Mouse (Mus musculus) NIH3T3 (cell line): ENCODE measurements at regions not wholly inside any gene's neighbourhood (a gene's known extent, or its start where the extent isn't known, plus 50 kb on each side); places are given as distances from the start of the nearest gene placed in this dataset.

ENCODE experiments used
- DNase-seq: peaks from one replicate; pipeline ENCODE4 v3.0.0-alpha.2; 2012; ENCODE audit warnings: low read depth

DNA sequence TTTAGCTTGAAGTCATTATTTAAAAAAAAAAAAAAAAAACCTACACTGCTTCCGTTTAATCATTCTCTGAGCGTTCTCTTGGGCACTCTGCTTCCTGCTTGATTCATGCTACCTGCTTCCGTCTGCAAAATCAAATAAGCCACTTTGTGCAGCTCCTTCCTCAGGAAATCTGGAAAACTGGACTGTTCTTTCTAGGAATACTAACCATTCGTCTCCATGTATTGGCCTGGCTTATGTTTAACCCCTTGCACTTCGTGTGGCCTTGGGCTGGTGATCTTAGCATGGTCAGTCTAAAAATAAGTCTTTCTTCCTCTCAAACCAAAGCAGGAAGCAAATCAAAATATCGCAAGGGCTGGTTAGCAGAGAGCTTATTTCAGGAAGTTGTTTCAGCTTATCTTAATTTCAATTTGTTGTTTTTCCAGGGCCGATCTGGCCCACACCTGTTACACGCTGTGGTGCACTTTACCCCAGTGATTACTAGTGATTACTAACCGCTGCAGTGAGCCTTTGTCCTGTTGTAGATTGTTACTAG lies 68.5 kb upstream of the Lcorl start:
- DNase-seq = no peak

DNA sequence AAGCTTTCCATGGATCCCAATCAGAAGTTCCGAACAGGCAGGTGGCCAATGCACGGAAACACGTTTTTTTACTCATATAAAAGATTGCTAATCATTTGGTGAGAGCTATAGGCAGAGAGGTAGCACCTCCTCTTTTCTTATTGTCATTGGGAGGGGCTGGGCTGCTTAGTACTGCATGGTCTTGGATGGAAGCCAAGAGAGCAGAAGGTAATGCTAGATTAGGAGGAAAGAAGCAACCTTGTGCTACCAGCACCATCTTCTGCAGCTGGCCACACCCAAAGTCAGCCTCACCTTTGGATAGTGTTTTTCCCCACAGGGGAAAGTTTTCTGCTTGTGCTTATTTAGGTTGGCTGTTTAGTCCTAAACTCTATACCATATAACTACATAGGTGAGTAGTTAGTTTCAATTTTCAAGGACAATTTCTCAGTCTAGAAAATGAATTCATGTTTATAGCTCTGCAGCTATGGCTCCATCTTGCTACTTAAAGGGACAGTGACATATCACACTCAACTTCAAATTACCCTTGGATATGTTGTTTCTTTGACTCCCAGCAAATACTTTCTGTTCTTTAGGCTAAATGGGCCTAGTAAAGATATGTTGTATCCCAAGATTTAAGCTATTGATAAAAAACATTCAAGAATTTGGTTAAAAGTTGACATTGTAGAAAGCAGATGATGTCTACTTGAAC lies 66.6 kb upstream of the Lcorl start:
- DNase-seq = no peak
